Mouse (Mus musculus) cerebellum, postnatal 14 days (tissue): ENCODE data around the gene Polr1a.

Experiments
- DNase-seq, 2 experiments: peaks; one replicate each; pipeline ENCODE4 v3.0.0; 2021; ENCODE audit warnings: mixed read lengths in 2 of 2

The Polr1a gene

DNA sequence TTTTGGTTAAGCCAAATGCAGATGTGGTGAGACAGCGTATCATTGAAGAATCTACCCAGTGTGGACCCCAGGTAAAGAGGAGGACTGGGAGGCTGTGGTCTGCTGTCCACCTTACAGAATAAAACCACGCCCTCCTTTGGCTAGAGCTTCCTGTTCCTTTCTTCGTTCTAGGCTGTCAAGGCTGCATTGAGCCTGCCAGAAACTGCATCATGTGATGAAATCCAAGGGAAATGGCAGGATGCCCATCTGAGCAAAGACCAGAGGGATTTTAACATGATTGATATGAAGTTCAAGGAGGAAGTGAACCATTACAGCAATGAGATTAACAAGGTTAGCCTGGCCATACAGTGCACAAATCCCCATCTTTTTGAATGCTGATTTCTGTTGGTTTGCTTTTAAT, 41.7 kb downstream of the Polr1a start:
- peak; percentile 60 to 67 for DNase-seq

DNA sequence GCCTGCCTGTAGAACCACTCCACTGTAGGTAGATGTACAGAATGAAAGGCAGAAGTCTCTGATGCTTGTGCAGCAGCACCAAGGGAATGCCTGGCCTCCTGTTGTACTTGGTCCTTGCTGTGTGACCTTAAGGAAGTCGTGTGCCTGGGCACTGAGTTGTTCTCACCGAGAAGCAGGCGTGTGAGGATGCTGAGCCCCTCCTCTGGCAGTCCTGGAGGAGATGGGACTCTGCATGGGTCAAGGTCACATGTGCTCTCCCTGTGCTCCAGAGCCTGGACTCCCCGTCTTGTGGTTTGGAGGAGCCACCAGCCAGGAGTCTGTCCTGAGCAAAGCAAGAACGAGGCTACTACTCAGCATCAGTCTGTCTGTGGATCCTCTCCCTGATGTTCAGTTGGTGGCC, 42.3 kb downstream of the Polr1a start:
- no peak for DNase-seq

DNA sequence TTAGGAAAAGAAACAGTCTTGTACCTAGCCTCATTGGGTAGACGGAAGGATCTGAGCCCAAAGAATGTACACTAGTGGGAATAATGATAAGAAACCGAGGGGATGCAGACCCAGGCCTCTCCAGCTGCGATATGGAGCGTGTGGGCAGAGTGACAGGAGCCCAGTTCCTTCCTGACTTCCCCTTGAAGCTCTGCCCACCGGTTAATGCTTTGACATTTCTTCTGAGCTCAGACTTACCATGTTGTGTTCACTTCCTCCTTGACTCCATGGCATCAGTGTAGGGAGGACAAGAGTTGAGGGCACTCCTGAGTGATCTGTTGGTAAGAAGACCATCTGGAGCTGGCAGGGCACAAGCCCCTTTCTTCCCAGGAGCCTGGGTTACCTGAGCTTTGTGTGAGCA, 53.3 kb downstream of the Polr1a start:
- no peak for DNase-seq

DNA sequence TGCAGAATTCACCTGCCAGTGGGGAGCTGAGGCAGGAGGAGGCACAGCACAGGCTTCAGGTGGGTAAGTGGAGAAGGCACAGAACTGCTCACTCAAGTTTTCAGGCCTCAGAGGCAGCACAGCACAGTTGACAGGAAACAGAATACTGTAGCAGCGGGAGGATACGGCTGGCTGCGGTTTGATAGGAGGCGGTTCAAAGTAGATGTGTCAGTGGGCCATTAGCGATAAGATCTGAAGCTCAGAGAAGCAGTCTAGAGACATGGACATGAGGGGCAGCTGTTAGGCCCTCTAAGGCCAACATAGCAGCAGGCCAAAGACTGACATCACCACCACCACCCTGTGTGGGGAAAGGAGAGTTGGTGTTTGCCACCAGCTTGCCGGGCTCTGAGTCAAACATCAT, 53.9 kb downstream of the Polr1a start:
- no peak for DNase-seq

DNA sequence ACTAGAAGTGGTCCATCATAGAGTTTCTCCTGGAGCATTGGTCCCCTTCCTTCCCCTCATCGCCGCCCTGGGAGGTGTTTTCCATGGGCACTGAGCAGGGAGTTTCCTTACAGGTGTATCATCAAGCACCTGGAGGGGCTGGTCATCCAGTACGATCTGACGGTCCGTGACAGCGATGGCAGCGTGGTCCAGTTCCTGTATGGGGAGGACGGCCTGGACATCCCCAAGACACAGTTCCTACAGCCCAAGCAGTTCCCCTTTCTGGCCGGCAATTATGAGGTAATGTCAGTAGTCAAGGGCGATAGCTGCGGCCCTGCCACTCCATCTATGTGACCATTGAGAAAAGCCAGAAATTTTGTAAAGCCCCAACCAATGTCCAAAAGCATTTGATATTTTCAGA, 54.7 kb downstream of the Polr1a start:
- no peak for DNase-seq

DNA sequence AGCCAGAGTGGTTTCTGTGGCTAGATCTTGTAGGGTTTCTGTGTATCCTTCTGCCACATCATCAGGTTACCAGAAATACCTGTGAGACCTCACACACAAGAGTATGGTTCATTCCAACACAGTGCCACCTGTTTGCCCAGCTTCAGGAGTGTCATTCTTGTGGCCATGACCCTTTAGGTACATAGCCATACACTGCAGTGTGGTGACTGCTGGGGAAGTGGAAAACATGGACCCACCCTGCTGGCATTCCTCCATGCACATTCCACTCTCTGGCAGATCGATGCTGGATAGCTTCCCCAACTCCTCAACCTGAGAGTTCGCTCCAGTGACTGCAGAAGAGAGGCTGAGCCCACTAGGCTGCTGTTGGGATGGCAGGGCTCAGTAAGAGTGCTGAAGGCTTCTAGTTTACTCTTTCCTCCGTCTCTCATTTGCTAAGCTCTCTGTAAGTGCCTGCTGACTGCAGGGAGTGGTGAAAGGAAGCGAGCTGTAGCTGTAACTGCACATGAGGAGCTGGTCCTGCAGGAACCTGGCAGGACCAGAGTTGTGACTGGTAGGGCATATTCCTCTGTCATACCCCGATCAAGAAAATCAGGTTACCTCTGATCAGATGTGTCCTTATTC, 57.9 kb downstream of the Polr1a start:
- DNase-seq, result no peak

DNA sequence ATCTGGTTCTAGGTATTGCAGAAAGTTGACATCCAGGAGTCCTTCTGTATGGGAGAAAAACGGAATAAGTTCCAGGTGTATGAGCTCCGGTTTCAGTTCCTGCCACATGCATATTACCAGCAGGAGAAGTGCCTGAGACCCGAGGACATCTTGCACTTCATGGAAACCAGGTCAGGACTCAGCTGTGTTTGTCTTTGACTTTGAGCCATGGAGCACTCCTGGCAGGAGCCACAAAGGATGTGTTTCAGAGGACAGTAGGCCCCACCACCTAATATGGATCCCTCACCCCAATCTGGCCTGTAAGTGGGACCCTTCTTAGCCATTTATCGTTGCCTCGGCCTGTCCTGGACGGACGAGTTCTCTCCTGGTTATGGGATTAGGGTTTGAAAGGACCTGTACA, 59.0 kb downstream of the Polr1a start:
- DNase-seq, result no peak

DNA sequence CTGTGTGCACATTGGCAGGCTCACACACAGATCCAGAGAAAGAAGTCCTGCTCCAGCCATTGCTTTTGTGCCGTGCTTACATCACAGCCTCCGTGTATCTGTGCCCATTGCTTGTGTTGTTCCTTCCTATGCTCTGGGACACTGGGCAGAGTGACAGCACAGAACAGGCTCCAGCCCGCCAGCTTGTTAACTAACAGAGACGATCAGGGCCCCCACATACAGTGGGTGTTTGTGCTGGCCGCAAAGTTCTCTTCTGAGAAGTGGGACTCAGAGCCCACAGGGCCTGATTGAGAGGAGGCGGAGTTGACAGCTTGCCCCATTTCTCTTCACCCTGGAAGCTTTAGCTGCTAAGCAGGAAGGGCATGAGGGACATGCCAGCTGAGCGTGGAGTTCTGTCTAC, 60.6 kb downstream of the Polr1a start:
- no peak for DNase-seq

DNA sequence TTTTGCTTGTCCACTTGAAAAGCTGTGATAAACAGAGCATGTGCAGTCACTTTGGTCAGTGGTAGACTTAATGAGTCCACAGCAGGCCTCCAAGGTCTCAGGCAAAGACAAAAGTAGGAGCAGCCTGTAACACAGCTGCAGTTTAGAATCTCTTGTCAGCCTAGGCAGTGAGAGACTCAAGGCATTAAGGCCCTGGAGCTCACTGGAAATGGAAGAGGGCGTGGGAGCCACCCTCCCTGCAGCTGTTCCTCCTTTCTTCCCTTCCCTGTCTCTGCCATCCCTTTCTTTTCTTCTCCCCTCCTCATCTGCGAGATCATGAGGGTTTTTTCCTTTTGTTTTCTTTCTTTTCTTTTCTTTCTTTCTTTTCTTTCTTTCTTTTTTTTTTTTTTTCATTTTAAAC, 61.3 kb downstream of the Polr1a start:
- DNase-seq, result no peak

DNA sequence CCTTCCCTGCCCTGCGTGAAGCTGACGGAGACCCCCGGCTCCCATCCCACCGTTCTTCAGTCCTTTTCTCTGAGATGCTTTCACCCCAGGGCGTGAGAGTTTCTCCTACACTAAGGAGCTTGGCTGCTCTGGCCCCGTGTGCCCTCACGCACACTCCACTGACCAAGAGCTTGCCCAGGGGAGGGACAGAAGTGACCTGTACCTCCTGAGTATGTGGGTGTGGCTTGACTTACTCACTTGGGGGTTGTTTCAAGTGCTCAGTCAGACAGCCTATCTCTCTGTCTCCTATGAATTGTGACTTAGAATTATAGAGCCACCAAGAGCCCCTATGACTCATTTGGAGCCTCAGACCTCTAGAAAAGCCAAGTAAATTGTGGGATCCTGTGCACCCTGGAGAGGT, 67.7 kb downstream of the Polr1a start:
- no peak for DNase-seq

DNA sequence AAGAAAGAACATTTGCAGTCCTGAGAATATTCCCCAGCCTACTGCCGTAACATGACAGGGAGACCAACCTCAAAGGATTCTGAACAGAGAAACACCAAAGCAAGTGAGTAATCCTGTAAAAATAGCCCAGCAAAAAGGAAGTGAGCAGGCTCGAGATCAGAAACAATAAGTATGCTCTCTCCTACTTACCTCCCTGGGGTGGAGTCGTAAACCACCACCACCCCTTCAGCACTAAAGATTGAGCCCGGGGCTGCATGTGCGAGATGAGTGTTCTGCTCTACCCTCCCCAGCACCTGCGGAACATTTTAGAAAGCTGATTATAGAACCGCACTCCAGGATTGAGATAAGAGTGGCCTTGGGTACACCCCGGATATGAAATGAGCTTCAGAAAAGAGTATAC, 71.3 kb downstream of the Polr1a start:
- no peak for DNase-seq

DNA sequence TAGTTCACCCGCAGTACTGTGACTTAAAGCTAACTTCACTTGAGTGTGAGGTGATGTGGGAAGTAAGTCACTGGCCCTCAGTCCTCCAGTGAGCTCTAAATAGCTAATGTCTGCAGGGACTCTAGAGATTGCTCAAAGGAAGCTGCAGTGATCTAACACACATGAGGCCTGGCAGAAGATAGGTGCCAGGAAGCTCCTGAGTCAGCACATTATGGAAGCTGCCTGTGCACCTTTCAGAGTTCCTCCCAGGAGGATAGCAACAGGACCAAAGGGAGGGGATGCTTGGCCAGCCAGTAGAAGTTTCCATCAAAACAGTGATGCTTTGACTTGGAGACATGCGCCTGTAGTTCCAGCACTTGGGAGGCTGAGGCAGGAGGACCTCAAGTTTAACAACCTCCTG, 71.7 kb downstream of the Polr1a start:
- DNase-seq, result no peak

DNA sequence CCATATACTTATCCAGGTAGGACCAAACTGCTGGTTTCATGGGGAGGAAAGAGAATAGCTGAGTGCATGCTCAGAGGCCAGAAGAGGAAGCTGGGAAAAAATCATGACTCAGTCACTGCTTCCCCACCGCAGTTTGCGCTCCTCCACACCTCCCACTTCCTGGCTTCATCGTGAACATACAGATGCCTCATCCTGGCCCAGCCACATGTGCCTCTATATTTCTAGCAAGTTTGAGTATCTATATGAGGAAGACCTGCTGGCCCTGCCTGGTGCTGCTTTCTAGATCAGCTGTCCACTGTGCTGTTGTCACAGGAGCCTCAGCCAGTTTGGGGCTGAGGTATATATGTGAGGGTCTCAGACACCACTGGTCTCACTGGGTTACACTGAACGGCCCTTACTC, 72.6 kb downstream of the Polr1a start:
- no peak for DNase-seq

DNA sequence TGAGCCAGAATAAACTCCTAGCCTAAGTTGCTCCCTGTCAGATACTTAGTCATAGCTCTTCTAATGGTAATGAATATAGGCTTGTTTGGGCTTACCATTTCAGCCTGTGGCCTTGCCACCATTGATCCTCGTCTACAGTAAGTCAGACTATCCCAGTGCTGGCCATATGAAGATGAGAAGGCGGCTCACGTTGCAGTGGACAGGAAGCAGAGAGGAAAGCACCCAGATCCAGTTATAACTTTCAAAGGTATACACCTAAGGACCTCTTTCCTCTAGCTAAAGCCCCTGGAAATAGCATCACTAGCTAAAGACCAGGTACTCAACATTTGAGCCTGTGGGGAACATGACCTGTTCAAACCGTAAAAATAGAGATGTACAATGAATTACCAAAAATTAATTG, 77.1 kb downstream of the Polr1a start:
- DNase-seq, result no peak

DNA sequence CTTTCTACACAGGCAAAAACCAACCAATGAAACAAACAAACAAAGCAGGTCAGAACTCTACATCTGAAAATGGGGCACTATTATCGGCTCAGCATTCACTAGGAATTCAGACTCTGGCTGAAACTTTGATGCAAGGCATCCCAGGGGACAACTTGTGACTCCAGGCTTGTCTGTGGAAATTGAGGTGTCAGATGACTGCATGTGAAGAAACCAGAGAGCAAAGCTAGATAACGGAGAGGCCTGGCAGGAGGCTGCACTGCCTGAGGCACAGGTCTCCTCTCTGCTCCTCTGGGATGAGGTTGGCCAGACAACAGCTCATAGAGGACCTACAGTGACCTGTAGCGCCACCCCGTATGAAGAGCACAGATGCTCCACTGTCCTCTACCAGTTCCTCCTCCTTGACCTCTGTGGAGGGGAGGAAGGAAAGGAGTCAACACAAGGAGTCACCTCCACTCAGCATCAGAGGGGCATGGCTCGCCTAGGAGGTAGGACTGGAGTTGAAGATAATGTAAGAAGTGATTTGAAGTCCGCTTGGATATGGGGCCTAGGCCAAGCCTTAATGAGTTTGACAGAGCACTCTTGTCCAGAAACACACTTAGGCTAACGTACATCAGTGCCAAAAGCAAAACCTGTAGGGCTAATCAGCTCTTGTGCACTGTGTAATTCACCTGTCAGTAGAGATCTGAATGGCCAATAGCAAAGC, 78.8 kb downstream of the Polr1a start:
- DNase-seq, result no peak

DNA sequence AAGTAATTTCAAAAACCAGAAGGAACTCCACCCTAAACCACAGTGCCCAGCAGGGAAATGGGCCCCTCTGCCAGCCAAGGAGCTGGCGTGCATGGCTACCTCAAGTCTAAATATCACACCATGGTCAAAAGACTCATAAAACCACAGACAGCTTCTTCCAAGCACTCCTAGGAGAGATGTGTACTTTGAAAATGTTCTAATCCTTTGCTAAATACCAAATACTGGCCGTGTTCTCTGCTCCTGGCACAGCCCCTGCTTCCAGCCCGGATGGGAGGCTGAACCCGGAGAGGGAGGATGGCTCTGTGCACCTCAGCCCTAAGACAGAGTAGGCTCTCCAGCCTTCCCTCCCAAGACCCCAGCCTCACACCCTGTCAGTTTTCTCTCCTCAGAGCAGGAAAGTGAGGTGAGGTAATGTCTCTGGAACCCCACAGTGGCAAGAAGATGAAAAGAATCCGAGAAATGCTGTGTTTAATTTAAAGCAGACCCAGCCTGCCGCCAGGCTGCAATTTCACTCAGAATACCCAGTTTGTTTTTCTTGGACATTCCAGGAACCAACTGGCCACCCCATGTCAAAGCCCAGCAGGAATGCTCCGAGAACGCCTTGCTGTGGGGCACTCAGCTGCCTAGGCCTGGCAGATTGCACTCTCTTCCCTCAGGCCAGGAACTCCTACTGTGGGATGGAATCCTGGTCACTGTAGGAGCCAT, 80.9 kb downstream of the Polr1a start:
- peak in 1 of 2 experiments; percentile 86 for DNase-seq

DNA sequence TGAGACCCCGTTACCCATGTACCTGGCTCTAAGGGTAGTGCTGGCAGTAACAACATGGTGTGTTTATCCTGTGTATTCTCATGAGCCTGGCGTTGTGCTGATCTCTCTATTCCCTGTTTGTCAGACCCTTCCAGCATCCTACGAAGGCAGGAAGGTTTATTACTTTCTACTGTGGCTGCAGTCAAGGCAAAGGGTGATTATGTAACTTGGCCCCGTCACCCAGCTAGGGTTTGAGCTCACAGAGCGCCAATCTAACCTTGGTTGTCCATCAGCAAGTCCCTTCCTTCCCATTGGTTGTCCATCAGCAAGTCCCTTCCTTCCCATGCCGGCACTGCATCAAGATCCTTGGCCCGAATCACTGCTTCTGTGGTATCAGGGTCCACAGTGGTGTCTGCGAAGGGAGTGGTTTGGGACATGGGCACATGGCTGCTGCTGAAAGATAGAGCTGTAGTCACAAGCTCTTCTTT, 81.6 kb downstream of the Polr1a start:
- DNase-seq, result peak; percentile 84 to 93

DNA sequence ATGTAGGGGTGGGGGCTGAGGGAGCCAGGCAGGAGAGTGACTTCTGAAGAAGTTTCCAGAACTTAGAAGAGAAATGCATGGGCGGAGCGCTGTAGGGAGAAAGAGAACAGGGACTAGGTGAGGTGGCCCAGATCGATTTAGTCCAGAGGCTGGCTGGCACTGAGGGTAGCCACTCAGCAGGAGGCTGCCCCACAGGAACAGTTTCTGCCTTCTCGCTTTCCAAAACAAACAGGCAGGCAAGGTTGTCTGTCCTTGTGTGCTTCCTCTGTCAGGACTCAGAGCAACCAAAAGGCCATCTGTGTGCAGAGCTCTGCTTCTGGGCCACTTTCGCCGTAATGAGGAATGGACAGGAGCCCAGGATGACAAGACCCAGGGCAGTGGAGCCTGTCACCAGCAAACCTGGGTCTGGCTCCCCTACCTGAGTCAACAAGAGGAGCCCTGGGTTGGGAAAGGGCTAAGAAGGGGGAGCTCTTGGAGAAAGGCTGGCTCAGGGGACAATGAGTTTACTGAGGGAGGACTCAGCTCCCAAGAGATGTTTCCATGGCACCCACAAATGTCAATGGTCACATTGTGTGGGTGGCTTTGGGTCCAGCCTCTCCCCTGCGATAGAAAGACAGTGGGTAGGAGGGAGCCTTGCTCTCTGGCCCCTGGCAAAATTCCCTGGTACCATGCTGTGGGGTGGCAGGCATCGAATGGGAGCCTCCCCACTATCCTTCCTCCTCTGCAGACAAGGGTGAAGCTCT, 82.5 kb downstream of the Polr1a start:
- DNase-seq, result peak; percentile 71 to 74

DNA sequence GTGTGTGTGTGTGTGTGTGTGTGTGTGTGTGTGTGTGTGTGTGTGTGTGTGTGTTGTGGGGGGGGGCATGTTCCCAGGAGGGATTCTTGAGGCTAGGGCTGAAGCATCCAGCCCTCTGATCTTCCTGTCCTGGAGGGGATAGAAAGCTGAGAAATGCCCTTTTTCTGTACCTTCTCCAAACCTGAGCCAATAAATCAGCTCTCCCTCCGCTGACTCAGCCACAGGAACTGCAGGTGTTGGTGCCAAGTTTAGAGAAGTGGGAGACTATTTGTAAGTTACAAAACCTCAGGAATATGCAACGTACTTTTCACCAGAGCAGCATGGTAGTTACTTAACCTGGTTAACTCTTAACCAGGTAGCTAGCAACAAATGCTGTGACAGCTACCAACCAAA, 83.1 kb downstream of the Polr1a start:
- DNase-seq, result no peak

DNA sequence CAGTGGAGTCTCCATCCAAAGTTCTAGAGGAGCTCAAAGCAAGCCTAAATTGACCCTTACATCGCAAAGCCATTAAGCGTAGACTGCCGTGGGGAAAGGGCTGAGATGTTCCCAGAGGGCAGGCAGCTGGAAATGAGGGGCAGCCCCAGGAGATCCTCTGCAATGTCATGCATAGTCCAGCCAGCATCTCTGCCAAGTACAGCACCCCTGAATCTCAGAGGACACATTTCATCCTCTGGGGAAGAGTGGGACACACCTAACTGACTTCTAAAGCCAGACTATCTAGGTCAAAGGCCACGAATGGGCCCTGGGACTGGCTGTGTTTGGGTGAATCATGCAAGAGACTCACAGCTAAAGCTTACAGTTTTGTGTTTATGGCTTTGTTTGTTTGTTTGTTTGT, 85.2 kb downstream of the Polr1a start:
- DNase-seq, result no peak

DNA sequence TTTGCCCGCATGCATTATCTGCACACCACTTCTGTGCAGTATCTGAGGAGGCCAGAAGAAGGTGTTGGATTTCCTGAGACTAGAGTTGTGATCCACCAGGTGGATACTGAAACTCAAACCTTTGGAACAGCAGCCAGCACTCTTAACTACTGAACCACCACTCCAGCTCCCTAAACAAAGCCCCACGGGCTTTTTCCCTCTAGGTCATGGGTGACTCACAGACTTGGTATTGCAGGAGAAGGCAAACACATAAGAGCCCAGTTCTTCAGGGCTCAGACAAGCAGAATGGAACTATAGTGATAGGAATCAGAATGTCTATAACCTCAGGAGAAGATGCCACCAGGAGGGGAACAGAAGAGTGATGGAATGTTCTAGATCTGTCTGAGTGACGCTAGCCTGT, 86.2 kb downstream of the Polr1a start:
- DNase-seq, result no peak

DNA sequence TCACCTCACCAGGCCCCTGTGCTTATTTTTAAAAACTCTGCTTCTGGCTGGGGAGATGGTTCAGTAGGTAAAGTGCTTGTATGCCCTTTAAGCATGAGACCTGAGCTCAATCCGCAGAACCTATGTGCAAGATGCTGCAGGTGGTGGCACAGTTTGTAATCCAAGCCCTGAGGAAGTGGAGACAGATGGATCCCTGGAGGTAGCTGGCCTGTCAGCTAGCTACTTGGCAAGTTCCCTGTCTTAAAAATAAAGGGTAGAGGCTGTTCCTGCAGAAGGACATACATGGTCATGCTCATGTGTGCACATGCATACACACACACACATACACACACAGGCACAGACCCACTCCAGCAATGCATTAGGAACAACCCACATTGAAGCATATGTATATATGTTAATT, 88.4 kb downstream of the Polr1a start:
- DNase-seq, result peak; percentile 74 to 82

DNA sequence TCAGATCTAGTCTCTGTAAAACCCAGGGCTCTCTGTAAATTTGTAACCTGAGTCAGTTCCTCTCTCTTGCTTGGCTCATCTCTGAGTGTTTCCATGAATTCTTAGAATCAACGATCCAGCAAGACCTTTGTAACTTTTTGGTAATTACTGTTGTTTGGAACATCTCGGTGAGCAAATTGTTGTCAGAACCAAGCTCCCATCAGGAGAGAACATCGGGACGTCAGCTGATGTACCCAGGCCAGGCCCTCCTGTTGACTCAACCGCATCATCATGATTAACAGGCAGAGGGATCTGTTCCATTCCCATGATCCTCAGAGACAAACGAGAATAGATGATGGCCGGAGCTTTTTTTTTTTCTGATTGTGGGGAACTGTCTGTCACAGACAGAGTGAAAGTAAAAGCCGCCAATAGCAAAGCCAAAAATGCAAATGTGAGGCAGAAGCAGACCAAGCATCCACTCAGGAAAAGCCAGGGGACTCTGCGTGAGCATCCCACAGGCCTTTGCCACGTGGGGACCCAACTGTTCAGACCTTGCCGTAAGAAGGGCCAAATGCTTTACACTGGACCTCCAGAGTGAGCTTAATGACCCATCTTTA, 91.2 kb downstream of the Polr1a start:
- no peak for DNase-seq
